Mouse (Mus musculus): ENCODE data around the gene Olfr768. TPM values are rescaled to one million over a fixed set of nuclear protein-coding genes. Genes with fewer than 3 reads are reported as not detected.

Gene Olfr768
- not detected in 2 replicates for polyA plus RNA-seq (2012; rRNA removed; ENCODE audit: low replicate concordance)

DNA sequence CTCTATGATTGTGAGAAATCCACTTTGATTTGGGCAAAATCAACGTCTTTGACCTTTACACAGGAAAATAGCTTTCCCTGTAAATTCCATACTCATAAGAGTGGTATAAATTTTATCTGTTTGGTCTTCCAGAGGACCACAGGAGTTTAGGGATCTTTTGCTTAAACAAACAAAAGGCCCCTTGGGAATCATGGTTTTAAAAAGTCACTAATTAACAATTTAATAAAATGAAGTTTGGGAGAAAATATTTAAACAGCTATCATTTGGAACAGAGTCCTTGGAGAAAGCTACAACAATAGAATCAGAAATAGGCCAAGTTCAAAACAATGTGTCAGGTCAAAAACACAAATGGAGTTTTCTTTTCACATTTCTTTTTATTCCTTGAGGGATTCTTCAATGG is at the start of gene Olfr768:
Gene Olfr768 (minus strand): TSS at position 101 of the 400 bp plus-strand sequence.

DNA sequence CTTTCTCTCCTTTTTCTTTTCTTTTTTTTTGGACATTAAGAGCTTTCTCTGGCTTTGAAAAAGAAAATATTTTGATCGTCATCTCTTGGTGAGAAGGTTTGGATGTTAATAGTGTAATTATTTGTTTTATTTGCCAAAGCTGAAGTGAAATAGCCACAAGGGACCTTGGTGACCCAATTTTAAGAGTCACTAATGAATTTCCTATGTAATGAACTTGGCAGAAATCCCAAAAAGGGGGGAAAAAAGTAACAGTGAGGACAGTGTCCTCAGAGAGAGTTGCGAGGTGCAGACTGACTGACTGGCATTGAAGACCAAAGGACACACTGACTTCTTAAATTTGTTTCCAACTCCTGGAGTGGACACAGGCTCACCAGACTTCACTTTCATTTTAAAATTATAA is 39.7 kb upstream of the Olfr768 start, which contains the start of gene Olfr770:
Gene Olfr770 (minus strand): TSS at position 101 of the 400 bp plus-strand sequence.

GRCm38 (mm10) chr10:129117761-129118160 is 18.6 kb upstream of the Olfr768 start, which contains the start of gene Olfr769:
Gene Olfr769 (minus strand): TSS chr10:129117861.

GRCm38 (mm10) chr10:129082810-129083209 is 16.4 kb downstream of the Olfr768 start, which contains the start of gene Olfr767:
Gene Olfr767 (minus strand): TSS chr10:129082910.

DNA sequence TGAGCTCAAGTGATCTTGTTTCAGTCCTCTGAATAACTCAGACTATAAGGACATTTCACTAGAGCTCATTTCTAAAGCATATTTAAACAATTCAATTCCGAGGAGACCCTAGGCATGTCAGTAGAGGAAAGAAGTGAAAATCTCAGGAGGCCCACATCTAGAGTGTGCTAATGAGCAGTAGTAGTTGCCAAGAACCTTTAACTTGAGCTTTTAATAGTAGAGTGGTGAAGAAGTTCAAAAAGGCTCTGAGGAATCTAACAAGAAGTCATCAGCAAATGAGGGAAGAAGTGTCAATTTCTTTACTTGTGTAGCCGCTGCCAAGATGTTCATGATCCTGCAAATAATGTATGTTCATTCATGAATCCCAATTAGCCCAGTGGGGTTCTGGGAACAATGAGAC is 30.3 kb downstream of the Olfr768 start, which contains the start of gene Olfr766-ps1:
Gene Olfr766-ps1 (minus strand): TSS at position 101 of the 400 bp plus-strand sequence.

DNA sequence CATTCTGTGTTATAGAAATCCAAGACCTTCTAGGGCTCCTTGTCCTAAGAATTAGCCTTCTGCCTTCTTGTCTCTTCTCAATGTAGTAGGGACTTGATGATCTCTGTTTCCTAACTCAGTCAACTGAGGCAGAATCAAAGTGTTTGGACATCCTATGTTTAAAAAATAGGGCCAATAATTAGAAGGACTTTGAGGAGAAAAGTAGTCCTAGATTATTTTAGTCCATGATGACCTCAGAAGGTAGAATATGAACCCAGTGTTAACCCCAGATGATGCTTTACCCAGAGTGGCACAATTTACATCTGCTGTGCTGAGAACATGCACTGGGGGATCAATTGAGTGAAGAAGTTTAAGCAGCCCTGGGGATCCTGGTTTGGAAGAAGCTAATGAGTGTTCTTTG is 49.3 kb downstream of the Olfr768 start, which contains the start of gene Olfr765:
Gene Olfr765 (minus strand): TSS at position 101 of the 400 bp plus-strand sequence.

Other genes starting within 250 kb of the Olfr768 start
- 3.2 and 15.4 TPM in 2 replicates for gene Gdf11, start 207.7 kb downstream of the Olfr768 start, polyA plus RNA-seq (2012; rRNA removed; ENCODE audit: low replicate concordance)
- 121 and 308 TPM in 2 replicates for gene Cd63, start 198.4 kb downstream of the Olfr768 start, polyA plus RNA-seq (2012; rRNA removed; ENCODE audit: low replicate concordance)
- gene Rdh5, start 176.5 kb downstream of the Olfr768 start, polyA plus RNA-seq (2012; rRNA removed; ENCODE audit: low replicate concordance): 36.0 and 47.3 TPM in 2 replicates
- 237 and 349 TPM in 2 replicates for gene Bloc1s1, start 175.3 kb downstream of the Olfr768 start, polyA plus RNA-seq (2012; rRNA removed; ENCODE audit: low replicate concordance)
- 95.0 and 265 TPM in 2 replicates for gene Itga7, start 165.6 kb downstream of the Olfr768 start, polyA plus RNA-seq (2012; rRNA removed; ENCODE audit: low replicate concordance)
- 5.1 and 19.5 TPM in 2 replicates for gene Mettl7b, start 138.4 kb downstream of the Olfr768 start, polyA plus RNA-seq (2012; rRNA removed; ENCODE audit: low replicate concordance)
- gene Olfr9, start 109.9 kb downstream of the Olfr768 start, polyA plus RNA-seq (2012; rRNA removed; ENCODE audit: low replicate concordance): not detected in 2 replicates
- gene Olfr763, start 88.6 kb downstream of the Olfr768 start, polyA plus RNA-seq (2012; rRNA removed; ENCODE audit: low replicate concordance): not detected in 2 replicates
- gene Olfr764-ps1, start 59.5 kb downstream of the Olfr768 start, polyA plus RNA-seq (2012; rRNA removed; ENCODE audit: low replicate concordance): not detected in 2 replicates
- gene Olfr765, start 49.4 kb downstream of the Olfr768 start, polyA plus RNA-seq (2012; rRNA removed; ENCODE audit: low replicate concordance): not detected in 2 replicates
- gene Olfr766-ps1, start 30.4 kb downstream of the Olfr768 start, polyA plus RNA-seq (2012; rRNA removed; ENCODE audit: low replicate concordance): not detected in 2 replicates
- not detected in 2 replicates for gene Olfr767, start 16.5 kb downstream of the Olfr768 start, polyA plus RNA-seq (2012; rRNA removed; ENCODE audit: low replicate concordance)
- not detected in 2 replicates for gene Olfr769, start 18.5 kb upstream of the Olfr768 start, polyA plus RNA-seq (2012; rRNA removed; ENCODE audit: low replicate concordance)
- gene Olfr770, start 39.6 kb upstream of the Olfr768 start, polyA plus RNA-seq (2012; rRNA removed; ENCODE audit: low replicate concordance): not detected in 2 replicates
- not detected in 2 replicates for gene Olfr771, start 65.4 kb upstream of the Olfr768 start, polyA plus RNA-seq (2012; rRNA removed; ENCODE audit: low replicate concordance)
- gene Olfr772, start 78.5 kb upstream of the Olfr768 start, polyA plus RNA-seq (2012; rRNA removed; ENCODE audit: low replicate concordance): not detected in 2 replicates
- not detected in 2 replicates for gene Olfr773, start 88.0 kb upstream of the Olfr768 start, polyA plus RNA-seq (2012; rRNA removed; ENCODE audit: low replicate concordance)
- not detected in 2 replicates for gene Olfr774, start 136.8 kb upstream of the Olfr768 start, polyA plus RNA-seq (2012; rRNA removed; ENCODE audit: low replicate concordance)
- gene Olfr775, start 149.0 kb upstream of the Olfr768 start, polyA plus RNA-seq (2012; rRNA removed; ENCODE audit: low replicate concordance): not detected in 2 replicates
- not detected in 2 replicates for gene Olfr776, start 159.8 kb upstream of the Olfr768 start, polyA plus RNA-seq (2012; rRNA removed; ENCODE audit: low replicate concordance)
- not detected in 2 replicates for gene Olfr777, start 172.1 kb upstream of the Olfr768 start, polyA plus RNA-seq (2012; rRNA removed; ENCODE audit: low replicate concordance)
- gene Olfr780, start 218.7 kb upstream of the Olfr768 start, polyA plus RNA-seq (2012; rRNA removed; ENCODE audit: low replicate concordance): not detected in 2 replicates
- gene Olfr781, start 229.5 kb upstream of the Olfr768 start, polyA plus RNA-seq (2012; rRNA removed; ENCODE audit: low replicate concordance): not detected in 2 replicates
- gene Olfr782, start 249.5 kb upstream of the Olfr768 start, polyA plus RNA-seq (2012; rRNA removed; ENCODE audit: low replicate concordance): not detected in 2 replicates